Mouse (Mus musculus) embryonic facial prominence, embryonic 10.5 days (tissue): ENCODE data around the gene Gnpat. TPM values are rescaled to one million over a fixed set of nuclear protein-coding genes. Genes with fewer than 3 reads are reported as not detected.

Experiments
- DNase-seq: peaks from one replicate; pipeline ENCODE4 v3.0.0-alpha.2; 2017; ENCODE audit warnings: low spot score
- H3K27ac ChIP-seq: fragments of 300-500 bp; sonication (generic); replicated peaks from 2 replicates; pipeline ENCODE4 v1.5.1; 2016; ENCODE audit warnings: mild to moderate bottlenecking
- H3K27me3 ChIP-seq: fragments of 300-500 bp; sonication (generic); replicated peaks from 2 replicates; pipeline ENCODE4 v1.6.1; 2016; ENCODE audit warnings: low read depth, mild to moderate bottlenecking; ENCODE audit not compliant: poor library complexity, severe bottlenecking
- H3K36me3 ChIP-seq: fragments of 300-500 bp; sonication (generic); replicated peaks from 2 replicates; pipeline ENCODE4 v1.6.1; 2016; ENCODE audit warnings: mild to moderate bottlenecking, moderate library complexity
- H3K4me1 ChIP-seq: fragments of 300-500 bp; sonication (generic); 2 replicates; pipeline ENCODE4 v1.6.1; 2016
- H3K4me3 ChIP-seq: fragments of 300-500 bp; sonication (generic); 2 replicates; pipeline ENCODE4 v1.5.1; 2016; ENCODE audit warnings: mild to moderate bottlenecking, moderate library complexity
- H3K9me3 ChIP-seq: fragments of 300-500 bp; sonication (generic); 2 replicates; pipeline ENCODE4 v1.6.1; 2016; ENCODE audit warnings: mild to moderate bottlenecking
- WGBS: fragments of 180-500 bp; shearing (Covaris S2); methylation state at CpG from one replicate; pipeline ENCODE4 v1.1.7; 2016; 5-methylcytosine and 5-hydroxymethylcytosine counted together
- polyA plus RNA-seq: library from polyadenylated mRNA; unstranded; fragments of >200 nt; fragmentation: Nextera tagmentation; extraction: Ambion mirVana; gene quantifications from 2 replicates; pipeline ENCODE4 v1.2.1, GENCODE M21; 2016

Gene Gnpat
- 138 and 149 TPM in 2 replicates for polyA plus RNA-seq

GRCm38 (mm10) chr8:124862321-124863162, at the start of gene Gnpat, which contains the start of gene 2810004N23Rik:
TSS of gene Gnpat (plus strand) at chr8:124863033.
TSS of gene 2810004N23Rik (minus strand) at chr8:124863120.
- H3K27me3 ChIP-seq: no peaks in the 10 kb centered on the region
- 2% methylated on average over 55 of the region's 55 CpGs for WGBS
- H3K4me1 ChIP-seq: peaks cover 17% of the 10 kb centered on the region
- no peaks in the 10 kb centered on the region for H3K9me3 ChIP-seq
- DNase-seq: peak; percentile 97
- peaks cover 59% of the 10 kb centered on the region for H3K36me3 ChIP-seq
- peak within 1 kb of the TSS; percentile 91 for H3K4me3 ChIP-seq
- peak within 1 kb of the TSS; percentile 98 for H3K27ac ChIP-seq

GRCm38 (mm10) chr8:124813326-124813725, 49.5 kb upstream of the Gnpat start:
- no peak overlapping the region for H3K4me3 ChIP-seq
- H3K4me1 ChIP-seq: 0 out of 2 replicates have a peak, but pooled peaks cover 13% of the 10 kb centered on the region
- peaks cover 11% of the 10 kb centered on the region for H3K9me3 ChIP-seq
- no peaks in the 10 kb centered on the region; the same call in 1 of the 2 replicates for H3K27me3 ChIP-seq
- 92% methylated on average over 4 of the region's 4 CpGs for WGBS
- DNase-seq: no peak
- no peaks in the 10 kb centered on the region; the same call in 1 of the 2 replicates for H3K36me3 ChIP-seq
- H3K27ac ChIP-seq: no peak overlapping the region

- H3K36me3 ChIP-seq: no peaks in the 10 kb centered on the region; the same call in 1 of the 2 replicates
- peaks cover 11% of the 10 kb centered on the region for H3K9me3 ChIP-seq
- WGBS: 88% methylated on average over 12 of the region's 12 CpGs
- no peak overlapping the region for H3K27ac ChIP-seq
- H3K27me3 ChIP-seq: no peaks in the 10 kb centered on the region; the same call in none of the 2 replicates
- peaks cover 8% of the 10 kb centered on the region; the same call in 1 of the 2 replicates for H3K4me1 ChIP-seq
- DNase-seq: no peak
- no peak overlapping the region for H3K4me3 ChIP-seq
These were observed 47.0 kb upstream of the Gnpat start for GRCm38 (mm10) chr8:124815870-124816269.

GRCm38 (mm10) chr8:124816866-124817265, 46.0 kb upstream of the Gnpat start:
- WGBS: 89% methylated on average over 11 of the region's 11 CpGs
- DNase-seq: no peak
- Histone ChIP-seq H3K4me3 (no peak overlapping the region), H3K27me3 (peaks cover 3% of the 10 kb centered on the region; the same call in 1 of the 2 replicates), H3K27ac (no peak overlapping the region), H3K9me3 (peaks cover 11% of the 10 kb centered on the region), H3K4me1 (peaks cover 7% of the 10 kb centered on the region; the same call in 1 of the 2 replicates), H3K36me3 (no peaks in the 10 kb centered on the region; the same call in 1 of the 2 replicates)

- Histone ChIP-seq H3K27me3 (peaks cover 3% of the 10 kb centered on the region; the same call in 1 of the 2 replicates), H3K4me1 (peaks cover 7% of the 10 kb centered on the region; the same call in 1 of the 2 replicates), H3K27ac (no peak overlapping the region), H3K4me3 (no peak overlapping the region), H3K36me3 (no peaks in the 10 kb centered on the region; the same call in 1 of the 2 replicates), H3K9me3 (peaks cover 11% of the 10 kb centered on the region)
- DNase-seq: no peak
- WGBS: 93% methylated on average over 3 of the region's 3 CpGs
These were observed 45.5 kb upstream of the Gnpat start for GRCm38 (mm10) chr8:124817361-124817760.

- Histone ChIP-seq H3K36me3 (no peaks in the 10 kb centered on the region; the same call in 1 of the 2 replicates), H3K27me3 (peaks cover 3% of the 10 kb centered on the region; the same call in 1 of the 2 replicates), H3K4me1 (peaks cover 7% of the 10 kb centered on the region; the same call in 1 of the 2 replicates), H3K4me3 (no peak overlapping the region), H3K27ac (no peak overlapping the region), H3K9me3 (peaks cover 11% of the 10 kb centered on the region)
- WGBS: 78% methylated on average over 6 of the region's 6 CpGs
- no peak for DNase-seq
These were observed 43.2 kb upstream of the Gnpat start for GRCm38 (mm10) chr8:124819612-124820115.

GRCm38 (mm10) chr8:124820125-124820524, 42.7 kb upstream of the Gnpat start:
- Histone ChIP-seq H3K4me3 (no peak overlapping the region), H3K27me3 (peaks cover 3% of the 10 kb centered on the region; the same call in 1 of the 2 replicates), H3K9me3 (peaks cover 11% of the 10 kb centered on the region), H3K36me3 (no peaks in the 10 kb centered on the region; the same call in 1 of the 2 replicates), H3K27ac (no peak overlapping the region), H3K4me1 (peaks cover 7% of the 10 kb centered on the region; the same call in 1 of the 2 replicates)
- no peak for DNase-seq
- WGBS: 64% methylated on average over 11 of the region's 11 CpGs

GRCm38 (mm10) chr8:124823497-124823896, 39.3 kb upstream of the Gnpat start:
- WGBS: 82% methylated on average over 6 of the region's 6 CpGs
- H3K27ac ChIP-seq: no peak overlapping the region
- no peak overlapping the region for H3K4me3 ChIP-seq
- peaks cover 7% of the 10 kb centered on the region; the same call in 1 of the 2 replicates for H3K4me1 ChIP-seq
- H3K9me3 ChIP-seq: no peaks in the 10 kb centered on the region
- H3K36me3 ChIP-seq: no peaks in the 10 kb centered on the region
- DNase-seq: no peak
- peaks cover 14% of the 10 kb centered on the region for H3K27me3 ChIP-seq

- no peaks in the 10 kb centered on the region for H3K36me3 ChIP-seq
- no peak overlapping the region for H3K4me3 ChIP-seq
- peaks cover 2% of the 10 kb centered on the region; the same call in 1 of the 2 replicates for H3K4me1 ChIP-seq
- no peak overlapping the region for H3K27ac ChIP-seq
- H3K27me3 ChIP-seq: peaks cover 21% of the 10 kb centered on the region
- WGBS: 23% methylated on average over 7 of the region's 7 CpGs
- no peaks in the 10 kb centered on the region for H3K9me3 ChIP-seq
- DNase-seq: no peak
These were observed 36.2 kb upstream of the Gnpat start for GRCm38 (mm10) chr8:124826658-124827057.

GRCm38 (mm10) chr8:124827387-124827786, 35.4 kb upstream of the Gnpat start:
- H3K9me3 ChIP-seq: no peaks in the 10 kb centered on the region
- peaks cover 2% of the 10 kb centered on the region; the same call in 1 of the 2 replicates for H3K4me1 ChIP-seq
- no peak overlapping the region for H3K27ac ChIP-seq
- no peaks in the 10 kb centered on the region for H3K36me3 ChIP-seq
- peak; percentile 67 for DNase-seq
- no peak overlapping the region for H3K4me3 ChIP-seq
- peaks cover 21% of the 10 kb centered on the region for H3K27me3 ChIP-seq
- WGBS: 7% methylated on average over 5 of the region's 5 CpGs

GRCm38 (mm10) chr8:124828561-124829240, 34.1 kb upstream of the Gnpat start:
- Histone ChIP-seq H3K4me1 (peaks cover 5% of the 10 kb centered on the region; the same call in 1 of the 2 replicates), H3K4me3 (no peak overlapping the region), H3K9me3 (no peaks in the 10 kb centered on the region), H3K36me3 (no peaks in the 10 kb centered on the region), H3K27me3 (peaks cover 21% of the 10 kb centered on the region), H3K27ac (no peak overlapping the region)
- WGBS: 84% methylated on average over 24 of the region's 24 CpGs
- DNase-seq: no peak

GRCm38 (mm10) chr8:124830050-124830449, 32.8 kb upstream of the Gnpat start:
- WGBS: 74% methylated on average over 13 of the region's 13 CpGs
- no peak for DNase-seq
- peaks cover 12% of the 10 kb centered on the region; the same call in 1 of the 2 replicates for H3K4me1 ChIP-seq
- H3K4me3 ChIP-seq: no peak overlapping the region
- H3K9me3 ChIP-seq: no peaks in the 10 kb centered on the region
- H3K36me3 ChIP-seq: no peaks in the 10 kb centered on the region
- no peak overlapping the region for H3K27ac ChIP-seq
- peaks cover 21% of the 10 kb centered on the region for H3K27me3 ChIP-seq
